Mouse (Mus musculus) embryo, embryonic 9.5 days (tissue): Measurements from ENCODE around the gene Csnk1g1.

Experiments used
- DNase-seq: peaks from one replicate; pipeline ENCODE4 v3.0.0-alpha.2; 2017; ENCODE audit errors: extremely low spot score

The Csnk1g1 gene

DNA sequence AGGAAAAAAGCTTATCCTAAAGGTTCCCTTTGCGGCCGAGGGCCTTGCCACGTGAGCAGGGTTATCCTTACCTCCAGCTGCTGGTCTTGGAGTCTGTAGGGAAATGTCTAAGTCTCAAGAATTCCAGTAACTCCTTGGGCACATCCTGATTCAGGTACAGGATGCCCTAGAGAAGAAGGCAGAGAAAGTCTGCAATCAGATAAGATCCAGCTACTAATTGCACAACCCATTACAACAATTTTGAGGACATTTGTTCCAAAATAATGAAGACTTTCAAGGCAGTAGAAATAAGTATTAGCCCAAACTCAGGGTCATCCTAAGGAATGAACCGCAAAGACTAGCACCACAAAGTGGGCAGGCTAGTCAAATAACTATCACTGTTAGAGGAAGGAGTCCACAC, 159.3 kb downstream of the Csnk1g1 start:
- no peak for DNase-seq

- DNase-seq, result peak; percentile 19
Observed at GRCm38 (mm10) chr9:66068971-66069391, 160.3 kb downstream of the Csnk1g1 start.

- DNase-seq, result peak; percentile 86
Observed at GRCm38 (mm10) chr9:66069583-66069982, 160.9 kb downstream of the Csnk1g1 start, which contains the start of gene Snx22. Gene Snx22 (minus strand): TSS chr9:66069719.

GRCm38 (mm10) chr9:66070151-66070550, 161.4 kb downstream of the Csnk1g1 start:
- DNase-seq, result no peak

GRCm38 (mm10) chr9:66072754-66073153, 164.0 kb downstream of the Csnk1g1 start:
- no peak for DNase-seq

DNA sequence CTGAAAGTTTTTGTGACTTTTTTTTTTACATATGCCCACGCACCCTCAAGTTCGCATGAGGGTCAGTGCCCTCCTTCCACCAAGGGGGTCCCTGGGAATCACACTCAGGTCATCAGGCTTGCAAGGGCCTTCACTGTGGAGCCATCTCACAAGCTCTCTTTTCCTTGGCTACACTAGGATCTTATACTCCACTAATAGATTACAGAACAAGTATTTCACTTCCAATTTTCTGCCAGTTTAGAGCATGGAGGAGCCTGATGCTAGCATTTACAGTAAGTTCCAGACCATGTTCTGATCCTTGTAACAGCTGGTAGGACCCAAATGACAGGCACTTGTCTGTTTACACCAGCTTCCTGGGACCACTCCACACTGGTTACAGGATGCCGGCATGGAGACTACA, 169.3 kb downstream of the Csnk1g1 start:
- DNase-seq, result no peak

- DNase-seq, result peak; percentile 60
Observed at GRCm38 (mm10) chr9:66078493-66078892, 169.8 kb downstream of the Csnk1g1 start.

DNA sequence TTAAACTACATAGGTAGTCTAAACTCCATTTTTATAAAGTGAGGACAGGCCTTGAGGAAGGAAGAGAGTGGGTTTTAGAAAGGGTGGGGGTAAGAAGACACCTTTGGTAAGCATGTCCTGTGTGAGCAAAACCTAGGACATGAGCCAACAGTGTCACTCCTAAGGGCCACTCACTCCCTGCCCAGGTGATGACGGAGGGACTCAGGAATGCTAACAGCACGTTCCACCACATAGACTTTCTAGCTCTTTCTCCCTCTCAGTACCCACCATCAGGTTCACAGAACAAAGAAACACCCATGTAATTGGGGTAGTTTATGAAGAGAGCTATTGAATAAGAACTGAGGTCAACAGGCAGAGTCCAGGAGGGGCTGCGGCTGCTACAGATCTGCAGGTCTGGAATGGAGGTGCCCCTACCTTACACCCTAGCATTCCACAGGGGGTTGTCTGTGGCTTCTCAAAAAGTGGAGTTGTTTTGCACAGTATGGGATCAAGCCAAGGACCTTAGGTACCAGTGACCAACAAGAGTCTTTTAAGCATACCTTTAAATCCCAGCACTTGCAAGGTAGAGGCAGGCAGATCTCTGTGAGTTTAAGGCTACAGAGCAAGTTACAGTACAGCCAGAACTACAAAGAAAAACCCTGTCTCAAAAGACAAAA, 172.2 kb downstream of the Csnk1g1 start:
- DNase-seq, result no peak

- no peak for DNase-seq
Observed at GRCm38 (mm10) chr9:66081999-66082398, 173.3 kb downstream of the Csnk1g1 start.

GRCm38 (mm10) chr9:66084171-66084570, 175.4 kb downstream of the Csnk1g1 start:
- no peak for DNase-seq

DNA sequence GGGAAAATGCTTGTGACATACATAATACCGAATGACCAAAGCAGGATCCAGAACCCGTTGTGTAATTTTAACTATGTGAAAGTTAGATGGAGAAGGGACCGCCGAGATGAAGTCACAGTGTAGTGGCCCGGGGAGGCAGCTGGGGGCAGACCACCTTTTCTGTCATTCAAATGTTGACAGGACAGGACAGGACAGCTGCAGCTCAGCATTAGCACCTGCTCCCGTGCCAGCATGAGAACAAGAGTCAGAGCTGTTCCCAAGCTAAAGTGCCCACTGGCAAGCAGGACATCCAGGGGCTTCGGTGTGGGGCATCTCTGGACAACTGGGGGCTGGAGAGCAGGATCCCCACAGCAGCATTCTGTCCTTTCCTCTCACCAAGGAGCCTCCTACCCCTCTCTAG, 178.3 kb downstream of the Csnk1g1 start:
- DNase-seq, result no peak

DNA sequence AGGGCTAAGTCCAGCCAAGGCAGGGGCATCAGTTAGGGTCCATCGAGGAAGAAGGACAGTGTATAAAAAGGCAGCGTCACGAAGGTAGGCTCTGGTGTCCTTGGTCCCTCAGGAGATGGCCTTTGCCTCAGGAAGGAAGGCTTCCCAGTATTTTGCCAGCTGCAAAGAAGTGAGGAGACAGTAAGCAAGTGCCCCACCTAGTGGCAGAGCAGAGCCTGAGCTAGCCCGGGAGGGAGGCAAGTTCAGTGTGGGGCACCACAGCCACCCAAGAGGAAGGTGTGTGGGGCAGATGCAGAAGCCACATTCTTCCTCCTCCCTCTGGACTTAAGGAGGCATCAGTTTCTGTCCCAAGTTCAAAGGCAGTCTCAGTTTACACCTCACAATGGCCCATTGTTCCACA, 179.7 kb downstream of the Csnk1g1 start:
- DNase-seq, result peak; percentile 47

GRCm38 (mm10) chr9:66090593-66091244, 182.0 kb downstream of the Csnk1g1 start:
- no peak for DNase-seq

DNA sequence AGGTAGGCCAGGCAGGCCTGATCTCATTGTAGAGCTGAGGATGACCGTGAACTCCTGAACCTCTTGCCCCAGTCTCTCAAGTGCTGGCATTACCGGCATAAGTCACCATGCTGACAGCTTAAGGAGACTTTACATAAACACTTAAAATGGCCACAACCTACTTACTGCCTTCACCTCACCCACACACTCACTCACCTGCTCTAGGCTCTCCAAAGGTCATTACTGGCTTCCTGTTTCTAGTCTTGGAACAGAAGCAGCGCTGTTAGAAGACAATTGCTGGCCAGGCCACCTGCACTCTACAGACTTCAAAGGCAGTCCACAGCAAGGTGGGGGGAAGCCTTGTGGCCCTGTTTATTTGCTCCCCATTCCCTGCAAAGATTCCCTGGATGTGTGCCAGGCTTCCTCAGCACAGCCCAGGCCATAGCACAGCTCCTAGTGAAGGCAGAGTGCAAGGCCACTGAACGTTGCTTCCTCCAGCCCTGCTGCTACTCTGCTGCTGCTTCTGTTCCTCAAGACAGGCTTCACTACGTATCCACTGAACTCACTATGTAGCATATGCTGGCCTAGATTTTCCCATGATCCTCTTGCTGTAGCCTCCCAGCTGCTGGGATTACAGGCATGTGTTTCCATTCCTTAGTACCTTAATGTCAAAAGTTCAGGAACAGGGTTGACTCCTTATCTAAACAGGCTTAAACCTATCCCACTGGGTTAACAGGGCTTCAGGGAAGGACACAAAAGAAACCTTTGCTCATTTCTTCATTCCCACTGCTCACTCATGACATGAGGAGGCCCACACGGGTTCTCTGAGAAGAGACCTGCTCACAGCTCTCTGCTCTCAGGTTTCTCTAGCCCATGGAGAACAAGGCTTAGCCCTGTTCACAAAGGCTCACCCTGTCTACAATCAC, 182.9 kb downstream of the Csnk1g1 start:
- DNase-seq, result no peak

GRCm38 (mm10) chr9:66092664-66093063, 183.9 kb downstream of the Csnk1g1 start:
- no peak for DNase-seq
